8 mouse cellular contexts compared by ENCODE assay signal in the genomic region with DNA sequence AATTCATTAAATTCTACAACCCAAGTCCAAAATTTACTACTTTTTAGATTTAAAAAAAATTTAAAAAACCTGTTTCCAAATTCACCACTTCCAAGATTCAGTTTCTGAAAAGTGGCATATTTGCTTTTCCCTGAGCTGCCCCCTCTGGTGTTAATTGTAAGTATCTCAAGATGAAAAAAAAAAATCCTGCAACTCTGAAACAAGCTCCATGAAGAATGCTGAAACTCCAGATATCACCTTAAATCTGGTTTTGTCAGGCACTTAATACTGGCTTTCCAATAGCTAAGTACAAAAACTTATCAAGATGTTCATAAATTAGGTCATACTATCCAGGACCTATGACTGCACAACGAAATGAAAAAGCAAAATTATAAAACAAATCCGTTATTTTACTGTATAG. TPM values are rescaled to one million over a fixed set of nuclear protein-coding genes. Genes with fewer than 3 reads are reported as not detected.
DNase-seq lines count a peak whose midpoint lies in the region; ATAC-seq and TF ChIP-seq lines count a peak whose summit lies in the region.

No protein-coding gene starts in this region.

- H3K27me3 ChIP-seq in heart, embryonic 12.5 days (replicated peaks) = no peaks in the 10 kb centered on the region
- no peaks in the 10 kb centered on the region for H3K27me3 ChIP-seq in G1E (ENCODE audit: insufficient read depth, low read length)
- H3K27me3 ChIP-seq in hindbrain, embryonic 13.5 days = no peaks in the 10 kb centered on the region
- no peaks in the 10 kb centered on the region for H3K27me3 ChIP-seq in midbrain, embryonic 13.5 days

- ATAC-seq in heart, embryonic 12.5 days (ENCODE audit: insufficient number of reproducible peaks, low FRiP score) = no peak
- ATAC-seq in G1E (ENCODE audit: extremely low read depth, insufficient number of reproducible peaks, low FRiP score, poor library complexity, severe bottlenecking) = no peak
- no peak for ATAC-seq in hindbrain, embryonic 13.5 days (ENCODE audit: low FRiP score)
- no peak for ATAC-seq in midbrain, embryonic 13.5 days

- no peak for DNase-seq in heart, postnatal 4 days
- no peak for DNase-seq in G1E (ENCODE audit: low spot score)
- no peak for DNase-seq in urinary bladder, postnatal 10 days (ENCODE audit: low spot score)
- no peak for DNase-seq in adrenal gland, postnatal 36 days
- no peak for DNase-seq in Muller cell, postnatal 12 days (ENCODE audit: inconsistent ontology term)

- H3K36me3 ChIP-seq in heart, embryonic 12.5 days = peaks cover 36% of the 10 kb centered on the region
- H3K36me3 ChIP-seq in G1E (replicated peaks) = peaks cover 52% of the 10 kb centered on the region
- peaks cover 32% of the 10 kb centered on the region for H3K36me3 ChIP-seq in hindbrain, embryonic 13.5 days
- peaks cover 35% of the 10 kb centered on the region for H3K36me3 ChIP-seq in midbrain, embryonic 13.5 days

- peak overlapping the region; percentile 42 for H3K4me3 ChIP-seq in heart, embryonic 12.5 days
- peak overlapping the region; percentile 94 for H3K4me3 ChIP-seq in G1E (ENCODE audit: low read depth, low read length)
- H3K4me3 ChIP-seq in hindbrain, embryonic 13.5 days = peak overlapping the region; percentile 98
- peak overlapping the region; percentile 90 for H3K4me3 ChIP-seq in midbrain, embryonic 13.5 days (replicated peaks)

- H3K4me1 ChIP-seq in heart, embryonic 12.5 days (replicated peaks) = peaks cover 24% of the 10 kb centered on the region
- peaks cover 22% of the 10 kb centered on the region for H3K4me1 ChIP-seq in G1E (ENCODE audit: insufficient read depth, low read depth, low read length)
- H3K4me1 ChIP-seq in hindbrain, embryonic 13.5 days (replicated peaks) = peaks cover 35% of the 10 kb centered on the region
- H3K4me1 ChIP-seq in midbrain, embryonic 13.5 days (replicated peaks) = peaks cover 42% of the 10 kb centered on the region

- no peak overlapping the region for H3K9ac ChIP-seq in heart, embryonic 12.5 days
- peak overlapping the region; percentile 60 for H3K9ac ChIP-seq in hindbrain, embryonic 13.5 days
- peak overlapping the region; percentile 62; the same call in 1 of the 2 replicates for H3K9ac ChIP-seq in midbrain, embryonic 13.5 days (replicated peaks)

- TF ChIP-seq CTCF in G1E (IDR thresholded peaks at IDR 0.05; ENCODE audit: low read depth, low read length) = no peak

- H3K4me2 ChIP-seq in heart, embryonic 12.5 days = no peak overlapping the region
- peak overlapping the region; percentile 70 for H3K4me2 ChIP-seq in hindbrain, embryonic 13.5 days
- peak overlapping the region; percentile 63 for H3K4me2 ChIP-seq in midbrain, embryonic 13.5 days (replicated peaks)

- no peaks in the 10 kb centered on the region for H3K9me3 ChIP-seq in heart, embryonic 12.5 days (replicated peaks)
- H3K9me3 ChIP-seq in G1E (replicated peaks) = no peaks in the 10 kb centered on the region
- H3K9me3 ChIP-seq in hindbrain, embryonic 13.5 days = no peaks in the 10 kb centered on the region
- no peaks in the 10 kb centered on the region for H3K9me3 ChIP-seq in midbrain, embryonic 13.5 days

- H3K27ac ChIP-seq in heart, embryonic 12.5 days (ENCODE audit: poor library complexity, severe bottlenecking) = no peak overlapping the region
- H3K27ac ChIP-seq in hindbrain, embryonic 13.5 days = no peak overlapping the region
- no peak overlapping the region for H3K27ac ChIP-seq in midbrain, embryonic 13.5 days

- WGBS in heart, embryonic 12.5 days = 0% methylated on average over 2 of the region's 2 CpGs
- 0% methylated on average over 2 of the region's 2 CpGs for WGBS in hindbrain, embryonic 13.5 days
- WGBS in midbrain, embryonic 13.5 days = 0% methylated on average over 2 of the region's 2 CpGs

RNA-seq across cellular contexts. Expression of a gene that starts 2.0 kb away (rescaled TPM):
- 1,461 and 1,470 TPM in 2 replicates for polyA plus RNA-seq in heart, embryonic 12.5 days (2016; fragmentation: Nextera tagmentation; extraction: Ambion mirVana)
- total RNA-seq in heart, postnatal 4 days (2021) = 100 to 1,000 TPM; 646 to 668 TPM
- total RNA-seq in G1E (2014; fragmentation: Nextera tagmentation) (906 TPM in 2 replicates), G1E (2017) (1,057 and 1,396 TPM in 2 replicates)
- 392 and 574 TPM in 2 replicates for polyA plus RNA-seq in G1E (2012)
- polyA plus RNA-seq in hindbrain, embryonic 13.5 days (2015; fragmentation: Nextera tagmentation; extraction: Ambion mirVana) = 1,784 and 1,810 TPM in 2 replicates
- 2,073 and 2,164 TPM in 2 replicates for polyA plus RNA-seq in midbrain, embryonic 13.5 days (2015; fragmentation: Nextera tagmentation; extraction: Ambion mirVana)
- 100 to 1,000 TPM; 593 to 702 TPM for total RNA-seq in adrenal gland, postnatal 36 days (2021)

RNA-seq across cellular contexts. Expression of a gene that starts 2.5 kb away (rescaled TPM):
- polyA plus RNA-seq in heart, embryonic 12.5 days (2016; fragmentation: Nextera tagmentation; extraction: Ambion mirVana) = 372 and 391 TPM in 2 replicates
- total RNA-seq in heart, postnatal 4 days (2021) = 100 to 1,000 TPM; 172 to 178 TPM
- total RNA-seq in G1E (2014; fragmentation: Nextera tagmentation) = 254 and 291 TPM in 2 replicates
- 523 and 598 TPM in 2 replicates for total RNA-seq in G1E (2017)
- polyA plus RNA-seq in G1E (2012) = 72.8 and 98.2 TPM in 2 replicates
- 517 TPM in 2 replicates for polyA plus RNA-seq in hindbrain, embryonic 13.5 days (2015; fragmentation: Nextera tagmentation; extraction: Ambion mirVana)
- 593 and 670 TPM in 2 replicates for polyA plus RNA-seq in midbrain, embryonic 13.5 days (2015; fragmentation: Nextera tagmentation; extraction: Ambion mirVana)
- total RNA-seq in adrenal gland, postnatal 36 days (2021) = 100 to 1,000 TPM in 1 of 2 experiments, 10 to 100 TPM in 1; 88.4 to 111 TPM

RNA-seq across cellular contexts. Expression of a gene that starts 35.2 kb away (rescaled TPM):
- polyA plus RNA-seq in heart, embryonic 12.5 days (2016; fragmentation: Nextera tagmentation; extraction: Ambion mirVana) = 5.3 and 5.4 TPM in 2 replicates
- total RNA-seq in heart, postnatal 4 days (2021) = 1 to 10 TPM; 1.1 to 2.2 TPM
- total RNA-seq in G1E (2014; fragmentation: Nextera tagmentation) (not detected in 2 replicates), G1E (2017) (0.27 TPM in 1 of 2 replicates, not detected in the other)
- polyA plus RNA-seq in G1E (2012) = not detected in 2 replicates
- polyA plus RNA-seq in hindbrain, embryonic 13.5 days (2015; fragmentation: Nextera tagmentation; extraction: Ambion mirVana) = 4.0 and 5.0 TPM in 2 replicates
- 4.6 and 6.4 TPM in 2 replicates for polyA plus RNA-seq in midbrain, embryonic 13.5 days (2015; fragmentation: Nextera tagmentation; extraction: Ambion mirVana)
- under 1 TPM; 0.20 to 0.26 TPM for total RNA-seq in adrenal gland, postnatal 36 days (2021)

RNA-seq across cellular contexts. Expression of a gene that starts 56.1 kb away (rescaled TPM):
- polyA plus RNA-seq in heart, embryonic 12.5 days (2016; fragmentation: Nextera tagmentation; extraction: Ambion mirVana) = 21.4 and 23.7 TPM in 2 replicates
- 10 to 100 TPM in 1 of 2 experiments, 1 to 10 TPM in 1; 7.9 to 10.4 TPM for total RNA-seq in heart, postnatal 4 days (2021)
- total RNA-seq in G1E (2014; fragmentation: Nextera tagmentation) (not detected in 2 replicates), G1E (2017) (1.2 and 1.5 TPM in 2 replicates)
- not detected in 2 replicates for polyA plus RNA-seq in G1E (2012)
- polyA plus RNA-seq in hindbrain, embryonic 13.5 days (2015; fragmentation: Nextera tagmentation; extraction: Ambion mirVana) = 47.9 and 51.3 TPM in 2 replicates
- 48.7 and 49.6 TPM in 2 replicates for polyA plus RNA-seq in midbrain, embryonic 13.5 days (2015; fragmentation: Nextera tagmentation; extraction: Ambion mirVana)
- total RNA-seq in adrenal gland, postnatal 36 days (2021) = 10 to 100 TPM; 33.4 to 36.4 TPM

Comparison
In these comparisons a context has a peak if more than half of its experiments do, and no peak if none do; other contexts are left out.
1. H3K4me3 ChIP-seq: peak in every context shown above with its lines; median percentile 98 in hindbrain, embryonic 13.5 days; 94 in G1E; 90 in midbrain, embryonic 13.5 days; 42 in heart, embryonic 12.5 days.